Mouse (Mus musculus): ENCODE data around the gene Fitm2. TPM values are rescaled to one million over a fixed set of nuclear protein-coding genes. Genes with fewer than 3 reads are reported as not detected.

Fitm2 gene
- 1 to 10 TPM; 3.4 to 4.6 TPM for polyA plus RNA-seq (2017; shearing (Covaris generic))

GRCm38 (mm10) chr2:163472466-163472851 lies at the start of gene Fitm2:
TSS of gene Fitm2 (minus strand) at chr2:163472629.

GRCm38 (mm10) chr2:163506300-163507004 lies 34.0 kb upstream of the Fitm2 start, which contains the start of gene Hnf4a:
TSS of gene Hnf4a (plus strand) at chr2:163506808.

DNA sequence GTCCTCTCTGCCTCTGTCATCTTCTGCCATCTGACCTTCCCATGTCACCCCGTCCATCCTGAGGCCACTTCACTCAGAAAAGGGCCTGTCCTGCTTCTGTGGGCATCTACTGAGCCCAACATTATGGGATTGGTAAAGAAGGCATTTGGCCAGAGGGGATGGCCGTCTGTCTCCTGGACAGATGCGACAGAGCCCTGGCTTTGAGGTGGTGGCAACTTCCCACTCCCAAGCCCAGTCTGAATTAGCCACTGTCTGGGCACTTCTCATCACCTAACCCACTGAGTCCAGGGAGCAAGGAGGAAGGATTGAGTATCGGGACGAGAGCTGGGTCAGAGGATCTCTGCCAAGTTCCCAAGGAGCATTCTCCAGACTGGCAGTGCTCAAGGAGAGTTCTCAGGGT lies 19.6 kb upstream of the Fitm2 start, which contains the start of gene R3hdml:
Gene R3hdml (plus strand): TSS at position 301 of the 400 bp plus-strand sequence.

GRCm38 (mm10) chr2:163438246-163438618 lies 34.2 kb downstream of the Fitm2 start, which contains the start of gene Gdap1l1:
TSS of gene Gdap1l1 (plus strand) at chr2:163438476.

GRCm38 (mm10) chr2:163424597-163424996 lies 47.8 kb downstream of the Fitm2 start, which contains the start of gene Oser1:
TSS of gene Oser1 (minus strand) at chr2:163424697.

Other genes with a start within 250 kb of the Fitm2 start
- not detected for gene Jph2, start 74.6 kb downstream of the Fitm2 start, polyA plus RNA-seq (2017; shearing (Covaris generic))
- 100 to 1,000 TPM in 1 of 2 experiments, 10 to 100 TPM in 1; 80.9 to 105 TPM for gene Oser1, start 47.9 kb downstream of the Fitm2 start, polyA plus RNA-seq (2017; shearing (Covaris generic))
- under 1 TPM; 0.18 to 0.75 TPM for gene Gdap1l1, start 34.2 kb downstream of the Fitm2 start, polyA plus RNA-seq (2017; shearing (Covaris generic))
- under 1 TPM in 1 of 2 experiments, not detected in 1; 0.69 TPM for gene R3hdml, start 19.7 kb upstream of the Fitm2 start, polyA plus RNA-seq (2017; shearing (Covaris generic))
- 1 to 10 TPM in 1 of 2 experiments, not detected in 1; 1.0 TPM for gene Hnf4a, start 34.2 kb upstream of the Fitm2 start, polyA plus RNA-seq (2017; shearing (Covaris generic))
- gene Ttpal, start 129.7 kb upstream of the Fitm2 start, polyA plus RNA-seq (2017; shearing (Covaris generic)), result 10 to 100 TPM; 61.9 to 65.8 TPM
- 100 to 1,000 TPM; 631 to 799 TPM for gene Serinc3, start 172.5 kb upstream of the Fitm2 start, polyA plus RNA-seq (2017; shearing (Covaris generic))
- gene Pkig, start 185.8 kb upstream of the Fitm2 start, polyA plus RNA-seq (2017; shearing (Covaris generic)), result 10 to 100 TPM in 1 of 2 experiments, 1 to 10 TPM in 1; 5.7 to 14.0 TPM

Data from inflammation-experienced regulatory T-cells (primary cell).